Mouse (Mus musculus): ENCODE data around the gene Btbd9. TPM values are rescaled to one million over a fixed set of nuclear protein-coding genes. Genes with fewer than 3 reads are reported as not detected.
"Not testable (repeated sequence)": the region's sequence is repeated elsewhere in the genome, so short reads cannot be mapped to it uniquely, and the experiment has no call there.

The Btbd9 gene
- polyA plus RNA-seq, 1 experiment from 2014 or later, result 150 TPM

- Histone ChIP-seq H3K4me3 (no peak overlapping the region), H3K9ac (no peak overlapping the region), H3K9me3 (no peaks in the 10 kb centered on the region), H3K27me3 (no peaks in the 10 kb centered on the region), H3K4me1 (replicated peaks) (peaks cover 11% of the 10 kb centered on the region; the same call in 1 of the 2 replicates), H3K36me3 (peaks cover 18% of the 10 kb centered on the region), H3K27ac (no peak overlapping the region), H3K4me2 (no peak overlapping the region)
- no peak for ATAC-seq (ENCODE audit: low FRiP score)
- 92% methylated on average over 10 of the region's 10 CpGs for WGBS
These were observed 59.5 kb downstream of the Btbd9 start for GRCm38 (mm10) chr17:30516580-30517340.

- H3K27me3 ChIP-seq, result no peaks in the 10 kb centered on the region
- no peaks in the 10 kb centered on the region for H3K9me3 ChIP-seq
- H3K4me3 ChIP-seq, result no peak overlapping the region
- H3K4me2 ChIP-seq, result no peak overlapping the region
- H3K27ac ChIP-seq, result no peak overlapping the region
- WGBS, result 93% methylated on average over 8 of the region's 8 CpGs
- peaks cover 18% of the 10 kb centered on the region for H3K36me3 ChIP-seq
- no peak overlapping the region for H3K9ac ChIP-seq
- no peak for ATAC-seq (ENCODE audit: low FRiP score)
- peaks cover 11% of the 10 kb centered on the region; the same call in 1 of the 2 replicates for H3K4me1 ChIP-seq (replicated peaks)
These were observed 60.9 kb downstream of the Btbd9 start for GRCm38 (mm10) chr17:30515401-30515800.

GRCm38 (mm10) chr17:30513034-30513433 is 63.3 kb downstream of the Btbd9 start:
- no peak for ATAC-seq (ENCODE audit: low FRiP score)
- Histone ChIP-seq H3K4me2 (no peak overlapping the region), H3K4me1 (replicated peaks) (peaks cover 22% of the 10 kb centered on the region), H3K4me3 (no peak overlapping the region), H3K27me3 (no peaks in the 10 kb centered on the region), H3K27ac (no peak overlapping the region), H3K9me3 (no peaks in the 10 kb centered on the region), H3K36me3 (peaks cover 18% of the 10 kb centered on the region), H3K9ac (no peak overlapping the region)
- 96% methylated on average over 9 of the region's 9 CpGs for WGBS

- 94% methylated on average over 7 of the region's 7 CpGs for WGBS
- no peak overlapping the region for H3K4me3 ChIP-seq
- no peak overlapping the region for H3K27ac ChIP-seq
These were observed 63.8 kb downstream of the Btbd9 start for GRCm38 (mm10) chr17:30512531-30512930.

GRCm38 (mm10) chr17:30512007-30512406 is 64.3 kb downstream of the Btbd9 start:
- Histone ChIP-seq H3K4me1 (replicated peaks) (peaks cover 28% of the 10 kb centered on the region), H3K27ac (no peak overlapping the region), H3K9ac (no peak overlapping the region), H3K4me3 (no peak overlapping the region), H3K9me3 (no peaks in the 10 kb centered on the region), H3K4me2 (no peak overlapping the region), H3K36me3 (peaks cover 18% of the 10 kb centered on the region), H3K27me3 (no peaks in the 10 kb centered on the region)
- 65% methylated on average over 4 of the region's 4 CpGs for WGBS
- ATAC-seq (ENCODE audit: low FRiP score), result no peak

More at GRCm38 (mm10) chr17:30512531-30512930, 63.8 kb downstream of the Btbd9 start:
- Histone ChIP-seq H3K4me1 (replicated peaks) (peaks cover 22% of the 10 kb centered on the region), H3K36me3 (peaks cover 18% of the 10 kb centered on the region), H3K27me3 (no peaks in the 10 kb centered on the region), H3K9ac (no peak overlapping the region), H3K9me3 (no peaks in the 10 kb centered on the region), H3K4me2 (no peak overlapping the region)
- no peak for ATAC-seq (ENCODE audit: low FRiP score)

GRCm38 (mm10) chr17:30511399-30511798 is 64.9 kb downstream of the Btbd9 start:
- 75% methylated on average over 6 of the region's 6 CpGs for WGBS
- H3K9ac ChIP-seq, result no peak overlapping the region
- H3K4me3 ChIP-seq, result no peak overlapping the region
- no peaks in the 10 kb centered on the region for H3K27me3 ChIP-seq
- no peak overlapping the region for H3K27ac ChIP-seq
- peaks cover 12% of the 10 kb centered on the region for H3K36me3 ChIP-seq
- H3K9me3 ChIP-seq, result no peaks in the 10 kb centered on the region
- peaks cover 30% of the 10 kb centered on the region for H3K4me1 ChIP-seq (replicated peaks)
- no peak for ATAC-seq (ENCODE audit: low FRiP score)
- no peak overlapping the region for H3K4me2 ChIP-seq

GRCm38 (mm10) chr17:30510171-30510570 is 66.1 kb downstream of the Btbd9 start:
- H3K4me3 ChIP-seq, result no peak overlapping the region
- H3K4me2 ChIP-seq, result no peak overlapping the region
- H3K9ac ChIP-seq, result no peak overlapping the region
- H3K9me3 ChIP-seq, result no peaks in the 10 kb centered on the region
- no peak overlapping the region for H3K27ac ChIP-seq
- H3K4me1 ChIP-seq (replicated peaks), result peaks cover 30% of the 10 kb centered on the region
- 66% methylated on average over 6 of the region's 6 CpGs for WGBS
- 0 out of 2 replicates have a peak, but pooled peaks cover 2% of the 10 kb centered on the region for H3K36me3 ChIP-seq
- ATAC-seq (ENCODE audit: low FRiP score), result no peak
- H3K27me3 ChIP-seq, result no peaks in the 10 kb centered on the region

GRCm38 (mm10) chr17:30509646-30510045 is 66.6 kb downstream of the Btbd9 start:
- WGBS, result 91% methylated on average over 6 of the region's 6 CpGs
- no peak for ATAC-seq (ENCODE audit: low FRiP score)
- Histone ChIP-seq H3K9me3 (no peaks in the 10 kb centered on the region), H3K4me2 (no peak overlapping the region), H3K4me1 (replicated peaks) (peaks cover 30% of the 10 kb centered on the region), H3K36me3 (peaks cover 4% of the 10 kb centered on the region; the same call in 1 of the 2 replicates), H3K4me3 (no peak overlapping the region), H3K9ac (no peak overlapping the region), H3K27me3 (no peaks in the 10 kb centered on the region), H3K27ac (no peak overlapping the region)

GRCm38 (mm10) chr17:30507636-30508576 is 68.4 kb downstream of the Btbd9 start:
- H3K27ac ChIP-seq, result peak overlapping the region; percentile 15; the same call in 1 of the 2 replicates
- H3K36me3 ChIP-seq, result peaks cover 4% of the 10 kb centered on the region; the same call in 1 of the 2 replicates
- no peak overlapping the region for H3K4me3 ChIP-seq
- H3K4me2 ChIP-seq, result no peak overlapping the region
- no peaks in the 10 kb centered on the region for H3K27me3 ChIP-seq
- no peaks in the 10 kb centered on the region for H3K9me3 ChIP-seq
- no peak overlapping the region for H3K9ac ChIP-seq
- WGBS, result 65% methylated on average over 9 of the region's 9 CpGs
- H3K4me1 ChIP-seq (replicated peaks), result peaks cover 27% of the 10 kb centered on the region
- no peak for ATAC-seq (ENCODE audit: low FRiP score)

GRCm38 (mm10) chr17:30506916-30507315 is 69.4 kb downstream of the Btbd9 start:
- Histone ChIP-seq H3K27ac (no peak overlapping the region), H3K9ac (0 out of 2 replicates have a peak overlapping the region, but pooled peaks have one; percentile 15), H3K4me3 (no peak overlapping the region), H3K4me2 (no peak overlapping the region), H3K4me1 (replicated peaks) (peaks cover 24% of the 10 kb centered on the region), H3K9me3 (no peaks in the 10 kb centered on the region), H3K36me3 (peaks cover 4% of the 10 kb centered on the region; the same call in 1 of the 2 replicates), H3K27me3 (no peaks in the 10 kb centered on the region)
- no peak for ATAC-seq (ENCODE audit: low FRiP score)
- WGBS, result 35% methylated on average over 5 of the region's 5 CpGs

- not testable (repeated sequence) for H3K27me3 ChIP-seq; H3K9me3 ChIP-seq; H3K4me2 ChIP-seq; H3K4me3 ChIP-seq; H3K27ac ChIP-seq; H3K9ac ChIP-seq; H3K36me3 ChIP-seq; ATAC-seq (ENCODE audit: low FRiP score)
- H3K4me1 ChIP-seq (replicated peaks), result peaks cover 30% of the 10 kb centered on the region
- 97% methylated on average over 11 of the region's 11 CpGs for WGBS
These were observed 76.7 kb downstream of the Btbd9 start for GRCm38 (mm10) chr17:30499541-30499940.

GRCm38 (mm10) chr17:30498779-30499178 is 77.5 kb downstream of the Btbd9 start:
- 70% methylated on average over 5 of the region's 5 CpGs for WGBS
- peaks cover 30% of the 10 kb centered on the region for H3K4me1 ChIP-seq (replicated peaks)
- H3K36me3 ChIP-seq, result no peaks in the 10 kb centered on the region
- peak overlapping the region; percentile 61 for H3K27ac ChIP-seq
- no peaks in the 10 kb centered on the region for H3K9me3 ChIP-seq
- no peak overlapping the region for H3K4me2 ChIP-seq
- ATAC-seq (ENCODE audit: low FRiP score), result no peak
- H3K27me3 ChIP-seq, result no peaks in the 10 kb centered on the region
- no peak overlapping the region for H3K4me3 ChIP-seq
- no peak overlapping the region for H3K9ac ChIP-seq
